Comparison of ENCODE assay signal across 8 mouse cellular contexts in genomic region chr7:44305686-44306085, GRCm38 (mm10). TPM values are rescaled to one million over a fixed set of nuclear protein-coding genes. Genes with fewer than 3 reads are reported as not detected.
DNase-seq lines count a peak whose midpoint lies in the region; ATAC-seq and TF ChIP-seq lines count a peak whose summit lies in the region.

No protein-coding gene starts in this region.

- H3K4me2 ChIP-seq in heart, embryonic 11.5 days: peak overlapping the region; percentile 86
- H3K4me2 ChIP-seq in forebrain, embryonic 12.5 days: peak overlapping the region; percentile 76
- peak overlapping the region; percentile 83 for H3K4me2 ChIP-seq in liver, embryonic 11.5 days

- H3K9ac ChIP-seq in heart, embryonic 11.5 days (ENCODE audit: low read depth, low read length): no peak overlapping the region
- H3K9ac ChIP-seq in forebrain, embryonic 12.5 days: no peak overlapping the region; the same call in 1 of the 2 replicates
- peak overlapping the region; percentile 20; the same call in 1 of the 2 replicates for H3K9ac ChIP-seq in liver, embryonic 11.5 days (ENCODE audit: low read depth, low read length)

- no peaks in the 10 kb centered on the region for H3K36me3 ChIP-seq in heart, embryonic 11.5 days (ENCODE audit: control insufficient read depth, insufficient read depth, low read length)
- no peaks in the 10 kb centered on the region for H3K36me3 ChIP-seq in E14TG2a.4 (ENCODE audit: insufficient read depth, low read length)
- H3K36me3 ChIP-seq in forebrain, embryonic 12.5 days (replicated peaks): no peaks in the 10 kb centered on the region
- H3K36me3 ChIP-seq in liver, embryonic 11.5 days (ENCODE audit: control insufficient read depth, insufficient read depth, low read length): no peaks in the 10 kb centered on the region

- no peaks in the 10 kb centered on the region for H3K9me3 ChIP-seq in heart, embryonic 11.5 days (replicated peaks; ENCODE audit: control insufficient read depth, low read length)
- H3K9me3 ChIP-seq in E14TG2a.4 (ENCODE audit: low read length): no peaks in the 10 kb centered on the region
- no peaks in the 10 kb centered on the region for H3K9me3 ChIP-seq in forebrain, embryonic 12.5 days
- H3K9me3 ChIP-seq in liver, embryonic 11.5 days (ENCODE audit: control insufficient read depth, low read length): no peaks in the 10 kb centered on the region

- TF ChIP-seq CTCF in E14TG2a.4 (conservative IDR thresholded peaks at IDR 0.05; ENCODE audit: low read length): no peak

- no peak for DNase-seq in heart, adult 11 months
- no peak for DNase-seq in liver, embryonic 11.5 days (ENCODE audit: low spot score)
- no peak for DNase-seq in layer of hippocampus, postnatal 25 days (ENCODE audit: extremely low spot score in 1 of 2, low spot score in 1 of 2)
- DNase-seq in thymus, postnatal 4 days: no peak

- 7% methylated on average over 16 of the region's 16 CpGs for WGBS in heart, embryonic 11.5 days (ENCODE audit: insufficient replicate concordance)
- 6% methylated on average over 16 of the region's 16 CpGs for WGBS in forebrain, embryonic 12.5 days
- 12% methylated on average over 16 of the region's 16 CpGs for WGBS in liver, embryonic 11.5 days

- H3K4me1 ChIP-seq in heart, embryonic 11.5 days (ENCODE audit: control insufficient read depth, insufficient read depth, low read length): peaks cover 12% of the 10 kb centered on the region
- peaks cover 59% of the 10 kb centered on the region for H3K4me1 ChIP-seq in E14TG2a.4 (replicated peaks; ENCODE audit: low read depth, low read length)
- peaks cover 28% of the 10 kb centered on the region for H3K4me1 ChIP-seq in forebrain, embryonic 12.5 days
- peaks cover 11% of the 10 kb centered on the region for H3K4me1 ChIP-seq in liver, embryonic 11.5 days (replicated peaks; ENCODE audit: control insufficient read depth, insufficient read depth, low read length)

- H3K27me3 ChIP-seq in heart, embryonic 11.5 days (ENCODE audit: control insufficient read depth, insufficient read depth, low read length): peaks cover 37% of the 10 kb centered on the region
- peaks cover 44% of the 10 kb centered on the region for H3K27me3 ChIP-seq in E14TG2a.4 (ENCODE audit: insufficient read depth, low read length)
- peaks cover 32% of the 10 kb centered on the region for H3K27me3 ChIP-seq in forebrain, embryonic 12.5 days
- H3K27me3 ChIP-seq in liver, embryonic 11.5 days (replicated peaks; ENCODE audit: control insufficient read depth, insufficient read depth, low read length): peaks cover 35% of the 10 kb centered on the region

- no peak for ATAC-seq in heart, embryonic 11.5 days (replicated peaks; ENCODE audit: insufficient number of reproducible peaks, low FRiP score, low TSS enrichment)
- ATAC-seq in forebrain, embryonic 12.5 days (ENCODE audit: low FRiP score): no peak
- no peak; the same call in 1 of the 2 replicates for ATAC-seq in liver, embryonic 11.5 days (replicated peaks; ENCODE audit: low FRiP score)
- no peak for ATAC-seq in CD4-positive, CD25-positive, alpha-beta regulatory T cell, adult 4 months

- H3K4me3 ChIP-seq in heart, embryonic 11.5 days (ENCODE audit: low read depth, low read length): peak overlapping the region; percentile 68
- H3K4me3 ChIP-seq in E14TG2a.4 (replicated peaks; ENCODE audit: low read length): peak overlapping the region; percentile 77
- H3K4me3 ChIP-seq in forebrain, embryonic 12.5 days (replicated peaks): peak overlapping the region; percentile 67; the same call in 1 of the 2 replicates
- H3K4me3 ChIP-seq in liver, embryonic 11.5 days (ENCODE audit: low read depth, low read length): peak overlapping the region; percentile 33

- no peak overlapping the region for H3K27ac ChIP-seq in heart, embryonic 11.5 days (ENCODE audit: low read depth, low read length)
- peak overlapping the region; percentile 97 for H3K27ac ChIP-seq in forebrain, embryonic 12.5 days
- no peak overlapping the region for H3K27ac ChIP-seq in liver, embryonic 11.5 days (ENCODE audit: low read depth, low read length)

RNA-seq across cellular contexts. Expression of gene Clec11a, which starts 1.0 kb away (rescaled TPM):
- polyA plus RNA-seq in heart, embryonic 11.5 days (2014; fragmentation: Nextera tagmentation; extraction: Ambion mirVana): 0.65 and 0.84 TPM in 2 replicates
- 2.5 and 2.9 TPM in 2 replicates for polyA plus RNA-seq in forebrain, embryonic 12.5 days (2016; fragmentation: Nextera tagmentation; extraction: Ambion mirVana)
- 0.90 and 1.1 TPM in 2 replicates for polyA plus RNA-seq in liver, embryonic 11.5 days (2014; fragmentation: Nextera tagmentation; extraction: Ambion mirVana)
- polyA plus RNA-seq in CD4-positive, CD25-positive, alpha-beta regulatory T cell, adult 4 months (2017; shearing (Covaris generic)): under 1 TPM; 0.35 to 0.66 TPM
- 1 to 10 TPM; 3.1 to 3.5 TPM for total RNA-seq in layer of hippocampus, postnatal 25 days (2021)

RNA-seq across cellular contexts. Expression of gene Shank1, which starts 4.4 kb away (rescaled TPM):
- polyA plus RNA-seq in heart, embryonic 11.5 days (2014; fragmentation: Nextera tagmentation; extraction: Ambion mirVana): 1.1 and 1.3 TPM in 2 replicates
- 7.7 and 8.0 TPM in 2 replicates for polyA plus RNA-seq in forebrain, embryonic 12.5 days (2016; fragmentation: Nextera tagmentation; extraction: Ambion mirVana)
- 0.62 and 0.69 TPM in 2 replicates for polyA plus RNA-seq in liver, embryonic 11.5 days (2014; fragmentation: Nextera tagmentation; extraction: Ambion mirVana)
- under 1 TPM; 0.12 to 0.58 TPM for polyA plus RNA-seq in CD4-positive, CD25-positive, alpha-beta regulatory T cell, adult 4 months (2017; shearing (Covaris generic))
- total RNA-seq in layer of hippocampus, postnatal 25 days (2021): 100 to 1,000 TPM; 502 to 670 TPM

RNA-seq across cellular contexts. Expression of gene Gm15517, which starts 44.4 kb away (rescaled TPM):
- not detected in 2 replicates for polyA plus RNA-seq in heart, embryonic 11.5 days (2014; fragmentation: Nextera tagmentation; extraction: Ambion mirVana)
- polyA plus RNA-seq in forebrain, embryonic 12.5 days (2016; fragmentation: Nextera tagmentation; extraction: Ambion mirVana): not detected in 2 replicates
- polyA plus RNA-seq in liver, embryonic 11.5 days (2014; fragmentation: Nextera tagmentation; extraction: Ambion mirVana): not detected in 2 replicates
- polyA plus RNA-seq in CD4-positive, CD25-positive, alpha-beta regulatory T cell, adult 4 months (2017; shearing (Covaris generic)): not detected
- total RNA-seq in layer of hippocampus, postnatal 25 days (2021): not detected

RNA-seq across cellular contexts. Expression of gene Acp4, which starts 48.5 kb away (rescaled TPM):
- polyA plus RNA-seq in heart, embryonic 11.5 days (2014; fragmentation: Nextera tagmentation; extraction: Ambion mirVana): not detected in 2 replicates
- polyA plus RNA-seq in forebrain, embryonic 12.5 days (2016; fragmentation: Nextera tagmentation; extraction: Ambion mirVana): 0.11 and 0.17 TPM in 2 replicates
- polyA plus RNA-seq in liver, embryonic 11.5 days (2014; fragmentation: Nextera tagmentation; extraction: Ambion mirVana): not detected in 2 replicates
- not detected for polyA plus RNA-seq in CD4-positive, CD25-positive, alpha-beta regulatory T cell, adult 4 months (2017; shearing (Covaris generic))
- total RNA-seq in layer of hippocampus, postnatal 25 days (2021): not detected

RNA-seq across cellular contexts. Expression of gene 2410002F23Rik, which starts 59.2 kb away (rescaled TPM):
- 61.5 and 76.0 TPM in 2 replicates for polyA plus RNA-seq in heart, embryonic 11.5 days (2014; fragmentation: Nextera tagmentation; extraction: Ambion mirVana)
- polyA plus RNA-seq in forebrain, embryonic 12.5 days (2016; fragmentation: Nextera tagmentation; extraction: Ambion mirVana): 195 and 203 TPM in 2 replicates
- polyA plus RNA-seq in liver, embryonic 11.5 days (2014; fragmentation: Nextera tagmentation; extraction: Ambion mirVana): 109 and 117 TPM in 2 replicates
- 100 to 1,000 TPM; 101 to 192 TPM for polyA plus RNA-seq in CD4-positive, CD25-positive, alpha-beta regulatory T cell, adult 4 months (2017; shearing (Covaris generic))
- total RNA-seq in layer of hippocampus, postnatal 25 days (2021): 10 to 100 TPM; 75.3 to 94.3 TPM
